ENCODE assay signal across 10 mouse cellular contexts in the genomic region with DNA sequence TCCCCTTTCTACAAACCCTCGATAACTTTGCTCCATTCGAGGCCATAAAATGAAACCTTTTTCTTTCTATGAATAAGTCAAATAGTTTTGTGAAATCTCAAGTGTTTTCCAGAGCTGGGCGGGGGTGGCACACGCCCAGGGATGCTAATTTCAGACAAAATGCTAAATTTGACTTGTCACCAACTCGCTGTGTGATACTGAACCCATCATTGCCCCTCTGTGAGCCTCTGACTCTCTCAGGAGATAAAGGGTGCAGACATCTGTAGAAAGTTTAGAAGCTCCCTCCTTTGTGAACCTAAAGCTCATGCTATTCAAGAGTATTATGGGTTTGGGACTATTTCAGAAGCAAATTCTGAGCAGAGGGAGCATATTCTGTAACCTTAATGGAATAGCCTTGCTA.
"Had no signal": no experiment of that assay in that cellular context is flagged by ENCODE, and none has a peak within 500 bp of the region (broad histone marks: within the 10 kb centered on the region; RNA-seq: fewer than 3 reads in every experiment).

No protein-coding gene starts in this region.

- H3K9me3 ChIP-seq: limb, embryonic 10.5 days; midbrain, embryonic 13.5 days; neural tube, embryonic 15.5 days; stomach, embryonic 15.5 days had no signal

- ATAC-seq: intestine, postnatal 0 days; midbrain, embryonic 13.5 days had no signal

- H3K4me3 ChIP-seq: left cerebral cortex, adult 2 months; limb, embryonic 10.5 days; midbrain, embryonic 13.5 days; myocyte; neural tube, embryonic 15.5 days; stomach, embryonic 15.5 days had no signal

- H3K4me2 ChIP-seq: midbrain, embryonic 13.5 days; neural tube, embryonic 15.5 days; stomach, embryonic 15.5 days had no signal

- H3K27me3 ChIP-seq: midbrain, embryonic 13.5 days; neural tube, embryonic 15.5 days; stomach, embryonic 15.5 days had no signal

- H3K27ac ChIP-seq: left cerebral cortex, adult 2 months; limb, embryonic 10.5 days; midbrain, embryonic 13.5 days; stomach, embryonic 15.5 days had no signal

- DNase-seq: kidney, postnatal 25 days; lung, adult 18-20 months; thymus, postnatal 4 days had no signal

- H3K9ac ChIP-seq: midbrain, embryonic 13.5 days; neural tube, embryonic 15.5 days; stomach, embryonic 15.5 days had no signal

- H3K36me3 ChIP-seq: limb, embryonic 10.5 days; midbrain, embryonic 13.5 days; neural tube, embryonic 15.5 days; stomach, embryonic 15.5 days had no signal
